Mouse (Mus musculus): ENCODE measurements around the gene Fam71f1. TPM values are rescaled to one million over a fixed set of nuclear protein-coding genes. Genes with fewer than 3 reads are reported as not detected.

Gene Fam71f1
- polyA plus RNA-seq, 1 experiment from 2014 or later: 0.11 TPM

DNA sequence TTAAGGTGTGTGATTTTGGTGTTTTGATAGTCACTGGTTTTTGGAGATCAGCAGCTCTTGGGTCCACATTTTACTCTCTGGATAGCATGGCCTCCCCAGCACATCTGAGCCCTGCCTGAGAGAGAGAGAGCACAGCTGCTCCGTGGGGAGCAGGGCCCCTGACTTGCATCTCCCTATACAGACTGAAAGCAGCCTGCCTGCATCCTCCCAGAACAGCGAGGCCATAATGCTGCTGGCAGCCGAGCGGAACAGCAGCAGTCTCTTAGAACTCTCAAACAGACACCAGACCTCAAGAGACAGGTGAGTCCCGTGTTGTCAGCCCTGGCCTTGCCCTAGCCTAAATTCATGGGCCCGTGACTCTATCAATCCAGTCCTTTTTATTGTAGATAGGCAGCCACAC lies 31.5 kb upstream of the Fam71f1 start:
- DNase-seq (ENCODE audit: low spot score) (no peak), ATAC-seq (ENCODE audit: insufficient number of reproducible peaks, low FRiP score, low TSS enrichment, low read depth) (no peak)
- H3K27me3 ChIP-seq (ENCODE audit: control insufficient read depth, insufficient read depth, low read length): no peaks in the 10 kb centered on the region
- H3K9ac ChIP-seq (ENCODE audit: low read length): no peak overlapping the region
- no peaks in the 10 kb centered on the region for H3K9me3 ChIP-seq (ENCODE audit: control insufficient read depth, low read length)
- no peak overlapping the region for H3K27ac ChIP-seq (replicated peaks; ENCODE audit: low read depth, low read length)
- no peaks in the 10 kb centered on the region for H3K36me3 ChIP-seq (ENCODE audit: control insufficient read depth, insufficient read depth, low read length)
- no peaks in the 10 kb centered on the region for H3K4me1 ChIP-seq (ENCODE audit: control insufficient read depth, insufficient read depth, low read length)
- WGBS: 47% methylated on average over 6 of the region's 6 CpGs
- no peak overlapping the region for H3K4me2 ChIP-seq (ENCODE audit: low read depth, severe bottlenecking)
- H3K4me3 ChIP-seq (ENCODE audit: low read depth, low read length): no peak overlapping the region

DNA sequence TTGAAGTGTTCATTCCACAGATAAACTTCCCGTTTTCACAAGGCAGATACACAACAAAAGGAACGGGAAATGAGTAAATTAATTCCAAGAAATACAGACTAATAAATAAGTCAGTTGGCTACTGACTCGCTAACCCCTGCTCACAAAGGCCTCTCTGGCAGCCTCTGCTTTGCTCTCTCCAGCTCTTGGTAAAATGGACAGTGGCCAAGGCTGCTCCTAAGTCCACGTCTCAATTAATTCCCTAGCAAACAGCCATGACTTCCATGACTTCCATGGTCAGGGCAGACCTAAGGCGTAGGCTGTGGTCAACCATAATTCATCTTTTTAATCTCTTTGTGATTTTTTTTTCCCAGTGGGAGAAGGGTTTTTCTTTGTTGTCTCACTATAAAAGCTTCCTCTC lies 31.0 kb upstream of the Fam71f1 start:
- Histone ChIP-seq H3K4me1 (ENCODE audit: control insufficient read depth, insufficient read depth, low read length) (no peaks in the 10 kb centered on the region), H3K27me3 (ENCODE audit: control insufficient read depth, insufficient read depth, low read length) (no peaks in the 10 kb centered on the region), H3K9ac (ENCODE audit: low read length) (no peak overlapping the region), H3K9me3 (ENCODE audit: control insufficient read depth, low read length) (no peaks in the 10 kb centered on the region), H3K27ac (replicated peaks; ENCODE audit: low read depth, low read length) (no peak overlapping the region), H3K36me3 (ENCODE audit: control insufficient read depth, insufficient read depth, low read length) (no peaks in the 10 kb centered on the region), H3K4me2 (ENCODE audit: low read depth, severe bottlenecking) (no peak overlapping the region), H3K4me3 (ENCODE audit: low read depth, low read length) (no peak overlapping the region)
- DNase-seq (ENCODE audit: low spot score) (no peak), ATAC-seq (ENCODE audit: insufficient number of reproducible peaks, low FRiP score, low TSS enrichment, low read depth) (no peak)
- WGBS: 78% methylated on average over 5 of the region's 5 CpGs

DNA sequence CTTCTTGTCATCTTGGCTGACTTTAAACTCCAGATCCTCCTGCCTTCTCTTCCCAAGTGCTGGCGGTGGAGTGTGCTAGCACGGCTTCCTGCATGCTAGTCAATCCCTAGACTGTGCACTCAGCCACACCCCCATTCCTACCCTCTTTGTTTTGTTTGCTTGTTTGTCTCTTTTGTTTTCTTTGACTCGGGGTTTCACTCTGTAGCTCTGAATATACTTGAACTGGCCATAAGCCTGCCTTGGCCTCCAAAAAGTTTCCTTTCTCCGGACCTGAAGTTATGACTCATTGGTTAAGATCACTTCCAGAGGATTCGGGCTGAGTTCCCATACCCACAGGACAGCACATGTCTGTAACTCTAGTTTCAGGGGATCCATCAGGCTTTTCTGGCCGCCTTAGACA lies 30.3 kb upstream of the Fam71f1 start:
- DNase-seq (ENCODE audit: low spot score) (no peak), ATAC-seq (ENCODE audit: insufficient number of reproducible peaks, low FRiP score, low TSS enrichment, low read depth) (no peak)
- no peak overlapping the region for H3K4me3 ChIP-seq (ENCODE audit: low read depth, low read length)
- H3K4me1 ChIP-seq (ENCODE audit: control insufficient read depth, insufficient read depth, low read length): no peaks in the 10 kb centered on the region
- H3K36me3 ChIP-seq (ENCODE audit: control insufficient read depth, insufficient read depth, low read length): no peaks in the 10 kb centered on the region
- H3K9ac ChIP-seq (ENCODE audit: low read length): no peak overlapping the region
- H3K9me3 ChIP-seq (ENCODE audit: control insufficient read depth, low read length): no peaks in the 10 kb centered on the region
- H3K27ac ChIP-seq (replicated peaks; ENCODE audit: low read depth, low read length): no peak overlapping the region
- no peaks in the 10 kb centered on the region for H3K27me3 ChIP-seq (ENCODE audit: control insufficient read depth, insufficient read depth, low read length)
- no peak overlapping the region for H3K4me2 ChIP-seq (ENCODE audit: low read depth, severe bottlenecking)
- 68% methylated on average over 6 of the region's 6 CpGs for WGBS

GRCm38 (mm10) chr6:29299112-29299511 lies 19.8 kb upstream of the Fam71f1 start:
- no peak overlapping the region for H3K4me2 ChIP-seq (ENCODE audit: low read depth, severe bottlenecking)
- H3K27me3 ChIP-seq (ENCODE audit: control insufficient read depth, insufficient read depth, low read length): no peaks in the 10 kb centered on the region
- DNase-seq (ENCODE audit: low spot score): no peak
- H3K9ac ChIP-seq (ENCODE audit: low read length): no peak overlapping the region
- no peak overlapping the region for H3K27ac ChIP-seq (replicated peaks; ENCODE audit: low read depth, low read length)
- H3K4me1 ChIP-seq (ENCODE audit: control insufficient read depth, insufficient read depth, low read length): no peaks in the 10 kb centered on the region
- H3K4me3 ChIP-seq (ENCODE audit: low read depth, low read length): no peak overlapping the region
- 76% methylated on average over 2 of the region's 2 CpGs for WGBS
- H3K9me3 ChIP-seq (ENCODE audit: control insufficient read depth, low read length): no peaks in the 10 kb centered on the region
- ATAC-seq (ENCODE audit: insufficient number of reproducible peaks, low FRiP score, low TSS enrichment, low read depth): no peak
- H3K36me3 ChIP-seq (ENCODE audit: control insufficient read depth, insufficient read depth, low read length): no peaks in the 10 kb centered on the region

- ATAC-seq (ENCODE audit: insufficient number of reproducible peaks, low FRiP score, low TSS enrichment, low read depth): no peak
Observed at GRCm38 (mm10) chr6:29303251-29303650, 15.7 kb upstream of the Fam71f1 start.

DNA sequence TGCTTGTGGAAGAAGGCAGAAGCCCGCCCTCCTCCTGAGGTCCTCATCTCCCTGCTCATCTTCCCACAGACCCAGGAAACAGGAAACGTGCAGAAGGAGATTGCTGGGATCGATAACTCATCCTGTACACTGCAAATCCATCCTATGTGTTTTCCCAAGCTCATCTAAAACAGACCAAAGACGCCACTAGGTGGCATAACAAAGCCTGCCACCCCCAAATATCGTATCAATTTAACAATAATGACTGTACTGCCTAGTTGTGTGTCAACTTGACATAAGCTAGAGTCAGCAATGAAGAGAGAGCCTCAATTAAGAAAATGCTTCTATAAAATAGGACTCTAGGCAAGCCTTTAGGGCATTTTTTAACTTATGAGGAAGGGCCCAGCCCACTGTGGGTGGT lies 15.2 kb upstream of the Fam71f1 start:
- Histone ChIP-seq H3K4me1 (ENCODE audit: control insufficient read depth, insufficient read depth, low read length) (no peaks in the 10 kb centered on the region), H3K36me3 (ENCODE audit: control insufficient read depth, insufficient read depth, low read length) (no peaks in the 10 kb centered on the region), H3K4me3 (ENCODE audit: low read depth, low read length) (no peak overlapping the region), H3K27me3 (ENCODE audit: control insufficient read depth, insufficient read depth, low read length) (no peaks in the 10 kb centered on the region), H3K9me3 (ENCODE audit: control insufficient read depth, low read length) (no peaks in the 10 kb centered on the region), H3K9ac (ENCODE audit: low read length) (no peak overlapping the region), H3K4me2 (ENCODE audit: low read depth, severe bottlenecking) (no peak overlapping the region), H3K27ac (replicated peaks; ENCODE audit: low read depth, low read length) (no peak overlapping the region)
- WGBS: 57% methylated on average over 5 of the region's 5 CpGs
- no peak for DNase-seq (ENCODE audit: low spot score)
- no peak for ATAC-seq (ENCODE audit: insufficient number of reproducible peaks, low FRiP score, low TSS enrichment, low read depth)

More at GRCm38 (mm10) chr6:29303251-29303650, 15.7 kb upstream of the Fam71f1 start:
- no peaks in the 10 kb centered on the region for H3K4me1 ChIP-seq (ENCODE audit: control insufficient read depth, insufficient read depth, low read length)
- no peak for DNase-seq (ENCODE audit: low spot score)
- H3K9ac ChIP-seq (ENCODE audit: low read length): no peak overlapping the region
- H3K27me3 ChIP-seq (ENCODE audit: control insufficient read depth, insufficient read depth, low read length): no peaks in the 10 kb centered on the region
- H3K36me3 ChIP-seq (ENCODE audit: control insufficient read depth, insufficient read depth, low read length): no peaks in the 10 kb centered on the region
- no peaks in the 10 kb centered on the region for H3K9me3 ChIP-seq (ENCODE audit: control insufficient read depth, low read length)
- H3K4me3 ChIP-seq (ENCODE audit: low read depth, low read length): no peak overlapping the region
- H3K4me2 ChIP-seq (ENCODE audit: low read depth, severe bottlenecking): no peak overlapping the region
- H3K27ac ChIP-seq (replicated peaks; ENCODE audit: low read depth, low read length): no peak overlapping the region

- no peaks in the 10 kb centered on the region for H3K27me3 ChIP-seq (ENCODE audit: control insufficient read depth, insufficient read depth, low read length)
Observed at GRCm38 (mm10) chr6:29305462-29305861, 13.5 kb upstream of the Fam71f1 start.

DNA sequence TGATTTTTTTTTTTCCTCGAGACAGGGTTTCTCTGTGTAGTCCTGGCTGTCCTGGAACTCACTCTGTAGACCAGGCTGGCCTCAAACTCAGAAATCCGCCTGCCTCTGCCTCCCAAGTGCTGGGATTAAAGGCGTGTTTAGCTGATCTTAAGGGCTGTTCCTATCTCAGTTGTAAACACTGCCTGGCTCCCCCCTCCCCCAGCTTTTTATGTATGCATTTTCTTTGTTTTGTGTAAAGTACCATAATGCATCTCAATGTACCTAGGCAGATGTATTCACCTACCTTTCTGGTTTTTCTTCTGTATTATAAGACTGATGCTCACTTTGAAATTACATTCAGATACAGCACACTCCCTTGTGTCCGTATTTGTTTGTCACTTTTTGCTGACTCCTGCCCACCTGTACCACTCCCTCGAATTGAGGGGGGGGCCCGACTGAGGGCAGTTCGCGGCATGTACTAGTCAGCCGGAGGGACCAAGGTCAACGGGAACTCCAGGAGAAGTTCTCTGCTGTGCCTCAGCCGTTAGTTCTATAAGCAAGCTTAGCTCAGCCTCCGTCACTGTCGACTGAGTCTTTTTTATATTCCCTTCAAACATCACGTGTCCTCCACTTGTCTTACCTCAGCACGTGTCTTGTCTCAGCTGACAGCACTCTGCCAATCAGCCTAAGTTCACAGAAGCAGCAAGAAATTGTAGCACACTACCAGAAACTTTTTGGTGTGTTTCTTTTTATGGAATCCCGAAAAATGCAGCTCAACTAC lies 9.9 kb upstream of the Fam71f1 start:
- Histone ChIP-seq H3K4me1 (ENCODE audit: control insufficient read depth, insufficient read depth, low read length) (no peaks in the 10 kb centered on the region), H3K27me3 (ENCODE audit: control insufficient read depth, insufficient read depth, low read length) (no peaks in the 10 kb centered on the region), H3K36me3 (ENCODE audit: control insufficient read depth, insufficient read depth, low read length) (no peaks in the 10 kb centered on the region), H3K4me3 (ENCODE audit: low read depth, low read length) (no peak overlapping the region), H3K9ac (ENCODE audit: low read length) (no peak overlapping the region), H3K4me2 (ENCODE audit: low read depth, severe bottlenecking) (no peak overlapping the region), H3K9me3 (ENCODE audit: control insufficient read depth, low read length) (no peaks in the 10 kb centered on the region), H3K27ac (replicated peaks; ENCODE audit: low read depth, low read length) (no peak overlapping the region)
- DNase-seq (ENCODE audit: low spot score) (no peak), ATAC-seq (ENCODE audit: insufficient number of reproducible peaks, low FRiP score, low TSS enrichment, low read depth) (no peak)
- 88% methylated on average over 16 of the region's 16 CpGs for WGBS

More at GRCm38 (mm10) chr6:29305462-29305861, 13.5 kb upstream of the Fam71f1 start:
- no peak overlapping the region for H3K27ac ChIP-seq (replicated peaks; ENCODE audit: low read depth, low read length)
- WGBS: 89% methylated on average over 4 of the region's 4 CpGs
- ATAC-seq (ENCODE audit: insufficient number of reproducible peaks, low FRiP score, low TSS enrichment, low read depth) (no peak), DNase-seq (ENCODE audit: low spot score) (no peak)
- H3K9ac ChIP-seq (ENCODE audit: low read length): no peak overlapping the region
- no peaks in the 10 kb centered on the region for H3K36me3 ChIP-seq (ENCODE audit: control insufficient read depth, insufficient read depth, low read length)
- no peak overlapping the region for H3K4me3 ChIP-seq (ENCODE audit: low read depth, low read length)
- H3K4me2 ChIP-seq (ENCODE audit: low read depth, severe bottlenecking): no peak overlapping the region
- no peaks in the 10 kb centered on the region for H3K9me3 ChIP-seq (ENCODE audit: control insufficient read depth, low read length)
- H3K4me1 ChIP-seq (ENCODE audit: control insufficient read depth, insufficient read depth, low read length): no peaks in the 10 kb centered on the region

GRCm38 (mm10) chr6:29313690-29314202 lies 5.2 kb upstream of the Fam71f1 start:
- WGBS: 65% methylated on average over 14 of the region's 14 CpGs
- no peak for DNase-seq (ENCODE audit: low spot score)
- Histone ChIP-seq H3K4me1 (ENCODE audit: control insufficient read depth, insufficient read depth, low read length) (no peaks in the 10 kb centered on the region), H3K27ac (replicated peaks; ENCODE audit: low read depth, low read length) (no peak overlapping the region), H3K9ac (ENCODE audit: low read length) (no peak overlapping the region), H3K36me3 (ENCODE audit: control insufficient read depth, insufficient read depth, low read length) (no peaks in the 10 kb centered on the region), H3K9me3 (ENCODE audit: control insufficient read depth, low read length) (no peaks in the 10 kb centered on the region), H3K4me2 (ENCODE audit: low read depth, severe bottlenecking) (no peak overlapping the region), H3K27me3 (ENCODE audit: control insufficient read depth, insufficient read depth, low read length) (no peaks in the 10 kb centered on the region), H3K4me3 (ENCODE audit: low read depth, low read length) (no peak overlapping the region)
- ATAC-seq (ENCODE audit: insufficient number of reproducible peaks, low FRiP score, low TSS enrichment, low read depth): no peak
